Comparison of ENCODE assay signal across 15 mouse cellular contexts in the genomic region with DNA sequence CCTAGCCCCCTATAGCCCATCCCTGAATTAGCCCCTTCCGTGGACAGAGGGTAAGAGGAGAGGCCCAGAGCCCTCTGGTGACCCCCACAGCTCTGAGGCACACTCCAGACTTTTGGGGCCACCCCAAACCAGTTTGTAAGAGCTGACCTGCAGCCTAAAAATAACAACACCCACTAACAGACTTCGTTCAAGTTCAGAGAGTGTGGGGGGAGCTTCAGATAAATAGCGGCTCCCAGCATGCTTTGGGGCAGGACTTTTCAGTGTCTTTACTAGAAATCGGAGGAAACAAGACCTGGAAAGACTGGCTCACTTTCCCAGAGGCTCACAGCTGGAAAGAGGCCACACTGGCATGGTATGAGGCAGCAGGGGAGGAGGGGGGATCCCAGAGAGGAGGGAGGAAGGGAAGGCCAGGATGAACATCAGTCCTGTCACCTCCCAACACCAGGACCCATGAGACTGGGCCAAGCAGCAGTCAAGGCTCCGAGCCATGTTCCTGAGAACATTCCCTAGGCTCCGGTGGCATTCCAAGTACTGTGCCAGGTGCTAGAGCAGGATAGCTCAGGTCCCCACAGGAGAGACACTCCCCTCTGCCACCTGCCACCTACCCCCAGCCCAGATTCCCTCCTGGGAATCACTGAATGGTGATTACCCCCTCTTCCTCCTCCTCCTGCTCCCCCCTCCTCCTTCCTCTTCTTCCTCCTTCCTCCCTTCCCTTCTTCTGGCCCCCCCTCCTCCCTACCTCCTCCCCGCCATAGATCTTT. TPM values are rescaled to one million over a fixed set of nuclear protein-coding genes. Genes with fewer than 3 reads are reported as not detected.
DNase-seq lines count a peak whose midpoint lies in the region; ATAC-seq and TF ChIP-seq lines count a peak whose summit lies in the region.
"Had no signal": no experiment of that assay in that cellular context is flagged by ENCODE, and none has a peak within 500 bp of the region (broad histone marks: within the 10 kb centered on the region; RNA-seq: fewer than 3 reads in every experiment).

No protein-coding gene starts in this region.

- peak overlapping the region; percentile 60 for H3K9ac ChIP-seq in heart, embryonic 13.5 days
- H3K9ac ChIP-seq in heart, postnatal 0 days (replicated peaks; ENCODE audit: low read depth, low read length) = no peak overlapping the region
- H3K9ac ChIP-seq: forebrain, embryonic 15.5 days; heart, embryonic 15.5 days; liver, embryonic 15.5 days had no signal

- no peak for TF ChIP-seq CTCF in heart, postnatal 0 days (IDR thresholded peaks at IDR 0.05; ENCODE audit: low read depth)

- no peak for TF ChIP-seq EP300 in heart, postnatal 0 days (IDR thresholded peaks at IDR 0.05; ENCODE audit: low read depth)

- no peak overlapping the region for H3K4me2 ChIP-seq in heart, embryonic 13.5 days
- no peak overlapping the region for H3K4me2 ChIP-seq in heart, postnatal 0 days (ENCODE audit: low read depth, low read length)
- H3K4me2 ChIP-seq: forebrain, embryonic 15.5 days; heart, embryonic 15.5 days; liver, embryonic 15.5 days; midbrain, embryonic 11.5 days had no signal

- no peaks in the 10 kb centered on the region for H3K27me3 ChIP-seq in heart, embryonic 13.5 days (replicated peaks)
- H3K27me3 ChIP-seq in heart, postnatal 0 days (ENCODE audit: control insufficient read depth, insufficient read depth, low read length) = no peaks in the 10 kb centered on the region
- H3K27me3 ChIP-seq: forebrain, embryonic 15.5 days; heart, embryonic 15.5 days; liver, embryonic 15.5 days had no signal

- peaks cover 62% of the 10 kb centered on the region for H3K36me3 ChIP-seq in heart, embryonic 13.5 days
- H3K36me3 ChIP-seq in heart, postnatal 0 days (replicated peaks; ENCODE audit: control insufficient read depth, insufficient read depth, low read length) = peaks cover 46% of the 10 kb centered on the region
- H3K36me3 ChIP-seq: forebrain, embryonic 15.5 days; liver, embryonic 15.5 days had no signal

- H3K4me1 ChIP-seq in heart, embryonic 13.5 days = peaks cover 75% of the 10 kb centered on the region
- H3K4me1 ChIP-seq in heart, postnatal 0 days (ENCODE audit: control insufficient read depth, insufficient read depth) = peaks cover 48% of the 10 kb centered on the region
- H3K4me1 ChIP-seq: forebrain, embryonic 15.5 days had no signal

- H3K27ac ChIP-seq in heart, embryonic 13.5 days (replicated peaks) = peak overlapping the region; percentile 40; the same call in 1 of the 2 replicates
- H3K27ac ChIP-seq in heart, postnatal 0 days (ENCODE audit: low read depth) = peak overlapping the region; percentile 7; the same call in 1 of the 2 replicates
- H3K27ac ChIP-seq: forebrain, embryonic 15.5 days; liver, embryonic 15.5 days had no signal

- no peak overlapping the region for H3K4me3 ChIP-seq in heart, embryonic 13.5 days
- no peak overlapping the region for H3K4me3 ChIP-seq in heart, postnatal 0 days (ENCODE audit: low read depth, low read length)
- H3K4me3 ChIP-seq: forebrain, embryonic 15.5 days; heart, embryonic 15.5 days; liver, embryonic 15.5 days had no signal

- H3K9me3 ChIP-seq in heart, embryonic 13.5 days = no peaks in the 10 kb centered on the region
- no peaks in the 10 kb centered on the region for H3K9me3 ChIP-seq in heart, postnatal 0 days (replicated peaks; ENCODE audit: control insufficient read depth, low read length)
- H3K9me3 ChIP-seq: forebrain, embryonic 15.5 days; heart, embryonic 15.5 days; liver, embryonic 15.5 days had no signal

- WGBS in heart, embryonic 13.5 days = 51% methylated on average over 7 of the region's 7 CpGs
- WGBS in heart, postnatal 0 days = 53% methylated on average over 7 of the region's 7 CpGs

- no peak for DNase-seq in heart, postnatal 4 days
- peak; percentile 61 to 72 for DNase-seq in spleen, postnatal 36 days (ENCODE audit: low spot score in 2 of 2)
- no peak for DNase-seq in spleen, postnatal 4 days (ENCODE audit: low spot score in 2 of 2)
- no peak for DNase-seq in heart, postnatal 0 days (ENCODE audit: low spot score)
- no peak for DNase-seq in layer of hippocampus, postnatal 14 days (ENCODE audit: low spot score in 2 of 2)
- DNase-seq: cerebellum, adult 11 months; embryo, embryonic 11 days; kidney, adult 2 months; layer of hippocampus, postnatal 36 days had no signal

- no peak for ATAC-seq in heart, embryonic 13.5 days (ENCODE audit: extremely low read depth, insufficient number of reproducible peaks, low FRiP score, low TSS enrichment)
- no peak for ATAC-seq in heart, postnatal 0 days (ENCODE audit: insufficient read depth, low read depth)
- ATAC-seq in megakaryocyte, adult 5-6 weeks (ENCODE audit: poor library complexity, severe bottlenecking) = no peak
- ATAC-seq: forebrain, embryonic 15.5 days had no signal

RNA-seq across cellular contexts. Expression of a gene that starts 20.7 kb away (rescaled TPM):
- polyA plus RNA-seq in heart, embryonic 13.5 days (2015; fragmentation: Nextera tagmentation; extraction: Ambion mirVana) = 20.8 and 22.6 TPM in 2 replicates
- total RNA-seq in heart, postnatal 4 days (2021) = 10 to 100 TPM; 48.6 to 52.2 TPM
- total RNA-seq in heart, postnatal 0 days (2014; rRNA removed; ENCODE audit: low replicate concordance) = 36.6 and 40.3 TPM in 2 replicates
- 14.9 and 18.5 TPM in 2 replicates for polyA plus RNA-seq in heart, postnatal 0 days (2015; fragmentation: Nextera tagmentation; extraction: Ambion mirVana)
- total RNA-seq in megakaryocyte, adult 5-6 weeks (2015) = 33.6 and 37.0 TPM in 2 replicates
- 23.2 and 24.1 TPM in 2 replicates for total RNA-seq in megakaryocyte, adult 5-6 weeks (2017)
- 10 to 100 TPM; 60.4 to 63.5 TPM for total RNA-seq in layer of hippocampus, postnatal 14 days (2021)

RNA-seq across cellular contexts. Expression of a gene that starts 54.2 kb away (rescaled TPM):
- 93.7 and 99.8 TPM in 2 replicates for polyA plus RNA-seq in heart, embryonic 13.5 days (2015; fragmentation: Nextera tagmentation; extraction: Ambion mirVana)
- 100 to 1,000 TPM; 188 to 208 TPM for total RNA-seq in heart, postnatal 4 days (2021)
- 205 and 222 TPM in 2 replicates for total RNA-seq in heart, postnatal 0 days (2014; rRNA removed; ENCODE audit: low replicate concordance)
- polyA plus RNA-seq in heart, postnatal 0 days (2015; fragmentation: Nextera tagmentation; extraction: Ambion mirVana) = 140 and 151 TPM in 2 replicates
- total RNA-seq in megakaryocyte, adult 5-6 weeks (2015) = 27.5 and 30.6 TPM in 2 replicates
- 6.1 and 9.3 TPM in 2 replicates for total RNA-seq in megakaryocyte, adult 5-6 weeks (2017)
- total RNA-seq in layer of hippocampus, postnatal 14 days (2021) = 10 to 100 TPM; 27.6 to 27.7 TPM

Comparison
In these comparisons a context has a peak if more than half of its experiments do, and no peak if none do; other contexts are left out.
1. DNase-seq: peak in spleen, postnatal 36 days (2 of 2); none in heart, postnatal 4 days (single experiment), spleen, postnatal 4 days (0 of 2), heart, postnatal 0 days (single experiment) and layer of hippocampus, postnatal 14 days (0 of 2).